Mouse (Mus musculus) inflammation-experienced regulatory T-cells, adult 6 months (primary cell): ENCODE results near the gene Ddt. TPM values are rescaled to one million over a fixed set of nuclear protein-coding genes. Genes with fewer than 3 reads are reported as not detected.
"Not testable (repeated sequence)": the region's sequence is repeated elsewhere in the genome, so short reads cannot be mapped to it uniquely, and the experiment has no call there.

Experiments used
- ATAC-seq: one replicate; pipeline ENCODE4 v1.8.0; 2017
- polyA plus RNA-seq, 3 experiments: library from polyadenylated mRNA; unstranded; fragments of 100-300 nt; shearing (Covaris generic); gene quantifications; one replicate each; pipeline ENCODE4 v1.2.1; 2017

The Ddt gene
- polyA plus RNA-seq, 3 experiments from 2014 or later = 63.4 to 95.0 (median 86.4) TPM

GRCm38 (mm10) chr10:75767756-75768155, 5.5 kb downstream of the Ddt start:
- not testable (repeated sequence) for ATAC-seq

GRCm38 (mm10) chr10:75766856-75767255, 6.4 kb downstream of the Ddt start:
- ATAC-seq = no peak

GRCm38 (mm10) chr10:75764519-75765473, 8.4 kb downstream of the Ddt start:
- peak; percentile 30 for ATAC-seq

GRCm38 (mm10) chr10:75763682-75764518, 9.3 kb downstream of the Ddt start, which contains the start of gene Cabin1:
Gene Cabin1, minus strand, starts transcription at chr10:75764341.
- ATAC-seq = peak; percentile 98

- ATAC-seq = no peak
Measured at GRCm38 (mm10) chr10:75762413-75762812, 10.8 kb downstream of the Ddt start.

GRCm38 (mm10) chr10:75760311-75760710, 12.9 kb downstream of the Ddt start:
- ATAC-seq = no peak

- no peak for ATAC-seq
Measured at GRCm38 (mm10) chr10:75756719-75757118, 16.5 kb downstream of the Ddt start.

GRCm38 (mm10) chr10:75744017-75744416, 29.2 kb downstream of the Ddt start:
- peak; percentile 90 for ATAC-seq

GRCm38 (mm10) chr10:75743369-75743768, 29.8 kb downstream of the Ddt start:
- ATAC-seq = no peak

GRCm38 (mm10) chr10:75740866-75741265, 32.3 kb downstream of the Ddt start:
- no peak for ATAC-seq

GRCm38 (mm10) chr10:75725449-75725848, 47.8 kb downstream of the Ddt start:
- no peak for ATAC-seq

Other genes with a start within 250 kb of the Ddt start
- 1 to 10 TPM in 1 of 3 experiments, under 1 TPM in 2; 0.16 to 1.7 (median 0.47) TPM for gene Lrrc75b, start 213.1 kb downstream of the Ddt start, polyA plus RNA-seq
- 10 to 100 TPM in 1 of 3 experiments, 1 to 10 TPM in 1, under 1 TPM in 1; 0.26 to 15.4 (median 2.2) TPM for gene Ggt1, start 211.8 kb downstream of the Ddt start, polyA plus RNA-seq
- gene Ggt5, start 184.1 kb downstream of the Ddt start, polyA plus RNA-seq = under 1 TPM; 0.29 to 0.45 (median 0.42) TPM
- gene Susd2, start 129.4 kb downstream of the Ddt start, polyA plus RNA-seq = 10 to 100 TPM; 12.4 to 23.2 (median 19.2) TPM
- gene Cabin1, start 9.1 kb downstream of the Ddt start, polyA plus RNA-seq = 10 to 100 TPM; 24.8 to 27.1 (median 26.2) TPM
- not detected for gene Gm20441, start 7.5 kb upstream of the Ddt start, polyA plus RNA-seq
- 10 to 100 TPM in 1 of 3 experiments, 1 to 10 TPM in 2; 9.0 to 12.7 (median 9.3) TPM for gene Gstt3, start 8.0 kb upstream of the Ddt start, polyA plus RNA-seq
- 1 to 10 TPM; 1.7 to 3.6 (median 2.2) TPM for gene Gstt1, start 25.2 kb upstream of the Ddt start, polyA plus RNA-seq
- gene Gstt4, start 49.1 kb upstream of the Ddt start, polyA plus RNA-seq = not detected
- gene Gstt2, start 64.0 kb upstream of the Ddt start, polyA plus RNA-seq = 10 to 100 TPM; 52.2 to 69.9 (median 64.5) TPM
- 100 to 1,000 TPM; 423 to 560 (median 495) TPM for gene Mif, start 86.8 kb upstream of the Ddt start, polyA plus RNA-seq
- 1 to 10 TPM in 1 of 3 experiments, under 1 TPM in 2; 0.39 to 3.3 (median 0.73) TPM for gene Derl3, start 120.0 kb upstream of the Ddt start, polyA plus RNA-seq
- gene Smarcb1, start 148.2 kb upstream of the Ddt start, polyA plus RNA-seq = 100 to 1,000 TPM in 2 of 3 experiments, 10 to 100 TPM in 1; 89.2 to 126 (median 106) TPM
- 10 to 100 TPM in 2 of 3 experiments, 1 to 10 TPM in 1; 5.3 to 15.4 (median 11.3) TPM for gene Chchd10, start 159.7 kb upstream of the Ddt start, polyA plus RNA-seq
- 1 to 10 TPM in 2 of 3 experiments, under 1 TPM in 1; 0.91 to 7.7 (median 4.4) TPM for gene Mmp11, start 163.1 kb upstream of the Ddt start, polyA plus RNA-seq
- gene Gm867, start 167.3 kb upstream of the Ddt start, polyA plus RNA-seq = not detected
- gene Vpreb3, start 169.6 kb upstream of the Ddt start, polyA plus RNA-seq = under 1 TPM in 1 of 3 experiments, not detected in 2; 0.99 TPM
- gene Gm5134, start 181.1 kb upstream of the Ddt start, polyA plus RNA-seq = 1 to 10 TPM in 1 of 3 experiments, under 1 TPM in 2; 0.30 to 1.7 (median 0.58) TPM